Mouse (Mus musculus): Measurements from ENCODE around the gene Acpp.
"Not testable (repeated sequence)": the region's sequence is repeated elsewhere in the genome, so short reads cannot be mapped to it uniquely, and the experiment has no call there.

Gene Acpp

DNA sequence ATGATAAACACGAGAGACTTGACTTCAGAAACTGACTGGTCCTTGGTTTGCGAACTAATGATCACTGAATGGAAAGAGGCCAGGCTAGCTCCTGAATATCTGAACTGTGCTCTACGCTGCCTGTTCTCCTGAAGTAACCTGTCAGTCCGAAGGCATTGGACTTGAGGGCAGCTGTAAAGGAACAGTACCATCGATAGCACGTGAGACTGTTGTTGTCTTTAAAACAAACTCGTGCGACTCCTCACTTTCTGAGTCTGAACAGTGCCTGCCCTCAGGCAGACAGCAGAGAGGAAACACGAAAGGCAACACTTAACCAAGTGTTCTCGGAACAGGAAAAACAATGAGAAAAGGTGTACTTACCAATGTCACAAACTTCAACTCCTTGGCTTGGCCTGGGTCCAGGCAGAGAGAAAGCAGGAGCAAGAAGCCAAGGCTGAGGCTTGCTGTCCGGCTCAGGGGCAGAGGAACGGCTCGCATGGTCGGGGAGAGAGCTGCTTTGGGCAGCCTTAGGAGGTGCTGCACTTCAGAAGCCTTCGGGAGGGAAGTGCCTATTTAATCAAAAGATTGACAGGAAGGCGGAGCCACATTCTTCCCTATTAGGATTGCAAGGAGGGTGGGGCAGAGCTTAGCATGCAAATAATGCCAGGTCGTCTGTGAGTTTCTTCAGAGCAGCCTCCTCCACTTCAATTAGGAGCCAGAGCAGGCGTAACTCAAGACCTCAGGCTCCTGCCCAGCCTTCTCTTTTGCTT is at the start of gene Acpp:
Gene Acpp, minus strand, starts transcription at position 566 of the 749 bp plus-strand sequence.
- peak; percentile 28 for DNase-seq (ENCODE audit: extremely low spot score, low spot score)

- no peak for DNase-seq (ENCODE audit: extremely low spot score, low spot score)
These were observed 45.1 kb upstream of the Acpp start for GRCm38 (mm10) chr9:104382571-104383170.

DNA sequence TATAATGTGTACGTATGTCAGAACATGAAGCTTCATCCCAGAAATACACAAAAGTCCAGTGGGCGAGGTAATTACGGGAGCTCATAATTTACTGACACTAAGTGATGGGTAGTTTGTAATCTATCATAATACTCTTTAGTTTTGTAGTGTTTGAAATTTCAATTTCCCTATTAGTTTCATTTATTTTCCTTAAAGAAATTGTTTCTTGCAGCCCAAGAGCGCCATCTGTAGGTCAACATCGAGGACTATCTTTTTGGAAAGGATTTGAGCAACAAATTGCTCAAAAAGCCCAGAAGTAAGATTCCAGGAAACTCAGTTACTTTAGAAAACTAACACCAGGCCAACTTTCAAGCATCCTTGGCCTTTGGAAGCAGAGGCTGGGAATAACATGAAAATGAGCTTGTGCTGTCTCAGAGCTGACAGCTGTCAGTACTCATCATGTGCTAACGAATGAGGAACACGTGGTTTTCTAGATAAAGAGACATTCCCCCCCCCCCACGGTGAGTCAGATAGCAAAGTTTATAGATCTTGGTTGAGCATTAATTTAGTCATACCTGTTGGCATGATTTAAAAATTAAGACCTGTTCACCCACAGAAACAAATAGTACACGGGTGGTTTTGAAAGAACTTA is 42.1 kb upstream of the Acpp start:
- peak; percentile 15 for DNase-seq (ENCODE audit: extremely low spot score, low spot score)

DNA sequence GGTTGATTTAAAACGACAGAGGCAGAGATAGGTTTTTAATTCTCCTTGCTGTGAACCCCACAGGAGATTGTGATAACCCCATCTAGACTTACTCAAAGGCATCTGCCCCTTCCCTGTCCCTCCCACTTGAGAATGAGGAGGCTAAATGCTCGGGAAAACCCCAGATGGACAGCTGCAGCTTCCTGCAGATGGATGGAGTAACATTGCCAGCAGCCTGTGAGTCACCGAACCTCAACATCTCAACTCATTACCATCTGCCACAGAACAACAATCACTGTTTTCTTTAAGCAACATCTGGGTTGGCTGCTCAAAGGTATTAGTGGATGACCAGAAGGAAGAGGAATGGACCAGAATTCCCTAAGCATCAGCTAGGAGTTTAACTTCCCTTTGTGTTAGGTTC is 38.0 kb upstream of the Acpp start:
- no peak for DNase-seq (ENCODE audit: extremely low spot score, low spot score)

DNA sequence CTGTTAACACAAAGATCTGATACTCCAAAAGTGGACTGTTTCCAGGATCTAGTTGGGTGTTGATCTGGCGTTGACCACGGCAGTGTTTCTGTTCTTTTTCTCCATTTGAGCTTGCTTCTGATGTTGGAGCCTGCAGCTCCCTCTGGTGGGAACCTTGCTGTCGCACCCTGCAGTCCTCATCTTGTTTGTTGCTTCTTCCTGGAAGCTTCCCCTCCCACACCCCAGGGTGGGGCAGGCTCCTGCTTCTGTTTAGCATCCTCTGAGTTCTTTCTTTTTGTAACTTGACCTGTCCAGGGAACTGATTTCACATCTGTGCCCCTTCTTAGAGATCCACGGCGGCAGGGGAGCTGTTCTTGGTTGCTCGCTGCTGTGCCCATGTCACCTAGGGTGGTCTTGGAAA is 35.7 kb upstream of the Acpp start:
- DNase-seq (ENCODE audit: extremely low spot score, low spot score) = peak; percentile 23

DNA sequence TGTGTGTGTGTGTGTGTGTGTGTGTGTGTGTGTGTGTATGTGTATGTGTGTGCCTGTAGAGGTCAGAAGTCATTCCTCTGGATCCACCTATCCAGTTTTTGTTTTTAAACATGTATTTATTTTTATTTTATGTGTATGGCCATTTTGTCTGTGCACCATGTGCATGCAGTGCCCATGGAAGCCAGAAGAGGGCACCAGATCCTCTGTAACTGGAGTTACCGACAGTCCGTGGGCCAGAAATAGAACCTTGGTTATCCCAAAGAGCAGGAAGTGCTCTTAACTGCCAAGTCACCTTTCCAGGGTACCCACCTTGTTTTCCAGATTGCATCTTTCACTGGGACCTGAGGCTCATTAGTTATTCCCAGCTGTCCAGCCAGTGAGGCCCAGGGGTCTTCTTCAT is 29.4 kb upstream of the Acpp start:
- no peak for DNase-seq (ENCODE audit: extremely low spot score, low spot score)

DNA sequence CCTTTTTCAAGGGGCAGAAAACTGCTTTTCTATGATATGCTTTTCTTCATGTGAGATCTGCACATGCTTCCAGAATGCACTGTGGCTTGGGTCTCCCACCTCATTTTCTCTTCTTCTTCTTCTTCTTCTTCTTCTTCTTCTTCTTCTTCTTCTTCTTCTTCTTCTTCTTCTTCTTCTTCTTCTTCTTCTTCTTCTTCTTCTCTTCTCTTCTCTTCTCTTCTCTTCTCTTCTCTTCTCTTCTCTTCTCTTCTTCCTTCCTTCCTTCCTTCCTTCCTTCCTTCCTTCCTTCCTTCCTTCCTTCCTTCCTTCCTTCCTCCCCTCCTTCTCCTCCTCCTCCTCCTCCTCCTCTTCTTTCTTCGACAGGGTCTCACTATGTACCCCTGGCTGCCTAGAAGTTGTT is 24.4 kb upstream of the Acpp start:
- not testable (repeated sequence) for DNase-seq (ENCODE audit: extremely low spot score, low spot score)

DNA sequence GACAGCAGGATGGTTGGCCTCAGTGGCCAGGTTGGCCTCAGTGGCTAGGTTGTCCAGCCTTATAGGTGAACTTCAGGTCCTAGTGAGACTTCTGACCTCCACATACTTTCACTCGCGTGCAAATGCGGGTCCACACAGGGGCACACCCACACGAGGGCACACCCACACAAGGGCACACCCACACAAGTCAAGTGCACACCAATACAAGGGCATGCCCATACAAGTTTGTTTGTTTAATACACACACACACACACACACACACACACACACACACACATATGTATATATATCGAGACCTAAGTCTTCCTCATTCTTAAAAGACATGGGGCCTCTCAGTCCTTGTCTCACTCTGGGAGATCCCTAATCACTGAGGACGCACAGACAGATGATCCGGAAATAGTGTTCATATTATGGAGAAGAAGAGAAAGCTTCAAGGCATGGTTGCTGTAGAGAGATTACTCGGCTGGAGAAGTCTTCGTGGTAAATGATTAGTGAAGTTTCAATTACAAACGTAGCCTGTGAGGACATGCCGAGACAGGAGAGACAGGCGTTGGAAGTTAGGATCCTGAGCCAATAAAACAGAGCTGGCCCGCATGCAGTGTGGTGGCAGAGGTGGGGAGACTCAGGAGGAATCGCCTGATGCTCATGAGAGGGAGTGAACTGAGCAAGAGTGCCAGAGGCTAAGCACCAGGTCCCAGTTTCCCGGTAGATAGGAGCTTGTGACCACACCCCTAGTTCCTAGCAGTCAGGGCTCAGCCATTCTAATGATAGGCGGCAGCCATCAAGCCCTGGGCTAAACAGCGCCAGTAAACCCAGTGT is 23.7 kb upstream of the Acpp start:
- no peak for DNase-seq (ENCODE audit: extremely low spot score, low spot score)

DNA sequence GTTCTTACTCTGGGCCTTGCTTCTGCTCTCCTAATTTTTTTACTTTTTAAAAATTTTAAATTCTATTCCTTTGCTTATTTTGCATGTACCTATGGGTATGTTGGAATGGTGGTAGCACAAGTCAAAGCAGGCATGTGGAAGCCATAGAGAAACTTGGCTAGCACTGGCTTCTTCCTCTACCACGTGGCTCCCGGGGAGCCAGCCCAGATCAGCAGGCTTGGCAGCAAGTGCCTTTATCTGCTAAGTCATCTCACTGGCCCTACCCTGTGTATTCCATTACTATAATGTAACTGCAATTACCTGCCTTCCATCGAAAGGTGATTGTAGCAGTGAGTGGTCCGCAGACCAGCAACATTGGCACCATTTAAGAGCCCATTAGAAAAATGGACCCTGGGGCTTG is 22.8 kb upstream of the Acpp start:
- no peak for DNase-seq (ENCODE audit: extremely low spot score, low spot score)

DNA sequence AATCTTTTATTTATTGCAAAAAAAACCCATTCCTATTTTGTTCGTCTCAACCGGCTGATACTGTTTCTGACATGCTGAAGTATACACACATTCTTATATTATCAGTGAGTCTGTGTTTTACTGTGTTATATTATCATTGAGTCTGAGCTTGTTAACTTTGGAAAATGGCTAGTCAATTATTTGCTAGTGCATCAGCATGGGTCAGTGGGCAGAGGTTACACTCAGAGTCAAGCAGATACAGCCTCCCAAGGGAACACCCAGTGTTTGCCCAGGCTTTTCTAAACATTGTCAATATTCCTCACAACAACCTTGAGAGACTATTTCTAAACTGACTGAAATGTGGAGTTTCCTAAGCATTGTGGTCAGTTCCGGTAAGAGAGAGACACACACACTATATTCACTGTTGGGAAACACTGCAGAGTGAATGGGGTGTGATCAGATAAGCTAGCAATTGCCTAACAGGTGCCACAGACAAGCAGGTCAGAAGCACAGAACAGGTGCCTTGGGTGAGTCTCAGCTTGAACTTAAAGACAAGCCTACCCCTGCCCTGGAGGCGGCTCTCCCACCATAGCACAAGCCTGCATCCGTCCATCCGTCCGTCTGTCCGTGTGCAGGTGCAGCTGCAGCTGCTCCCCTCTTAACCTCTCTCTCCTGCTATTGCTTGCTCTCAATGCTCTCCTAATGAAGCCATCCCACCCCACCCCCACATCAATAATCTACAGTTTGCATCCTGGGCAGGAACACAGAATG is 18.1 kb upstream of the Acpp start:
- no peak for DNase-seq (ENCODE audit: extremely low spot score, low spot score)

- DNase-seq (ENCODE audit: extremely low spot score, low spot score) = no peak
These were observed 6.6 kb upstream of the Acpp start for GRCm38 (mm10) chr9:104344136-104344535.

DNA sequence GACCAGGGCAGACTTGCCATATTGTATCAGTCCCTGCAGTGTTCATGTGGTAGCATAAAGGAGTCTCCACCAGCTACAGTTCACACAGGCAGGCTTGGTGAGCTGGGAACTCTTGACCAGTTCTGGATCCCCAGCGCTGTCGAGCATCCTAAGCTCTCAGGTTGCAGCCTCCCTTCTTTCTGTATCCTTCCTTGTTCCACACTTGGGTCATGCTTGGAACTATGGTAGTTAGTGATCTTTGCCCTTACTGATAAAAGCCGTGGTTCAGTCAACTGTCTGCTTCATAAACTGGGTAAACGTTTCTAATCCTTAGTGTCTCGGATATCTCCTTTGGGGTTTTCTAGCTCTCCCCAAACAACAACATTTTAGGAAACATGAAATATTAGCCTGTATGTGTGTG is 1.9 kb upstream of the Acpp start:
- DNase-seq (ENCODE audit: extremely low spot score, low spot score) = no peak

DNA sequence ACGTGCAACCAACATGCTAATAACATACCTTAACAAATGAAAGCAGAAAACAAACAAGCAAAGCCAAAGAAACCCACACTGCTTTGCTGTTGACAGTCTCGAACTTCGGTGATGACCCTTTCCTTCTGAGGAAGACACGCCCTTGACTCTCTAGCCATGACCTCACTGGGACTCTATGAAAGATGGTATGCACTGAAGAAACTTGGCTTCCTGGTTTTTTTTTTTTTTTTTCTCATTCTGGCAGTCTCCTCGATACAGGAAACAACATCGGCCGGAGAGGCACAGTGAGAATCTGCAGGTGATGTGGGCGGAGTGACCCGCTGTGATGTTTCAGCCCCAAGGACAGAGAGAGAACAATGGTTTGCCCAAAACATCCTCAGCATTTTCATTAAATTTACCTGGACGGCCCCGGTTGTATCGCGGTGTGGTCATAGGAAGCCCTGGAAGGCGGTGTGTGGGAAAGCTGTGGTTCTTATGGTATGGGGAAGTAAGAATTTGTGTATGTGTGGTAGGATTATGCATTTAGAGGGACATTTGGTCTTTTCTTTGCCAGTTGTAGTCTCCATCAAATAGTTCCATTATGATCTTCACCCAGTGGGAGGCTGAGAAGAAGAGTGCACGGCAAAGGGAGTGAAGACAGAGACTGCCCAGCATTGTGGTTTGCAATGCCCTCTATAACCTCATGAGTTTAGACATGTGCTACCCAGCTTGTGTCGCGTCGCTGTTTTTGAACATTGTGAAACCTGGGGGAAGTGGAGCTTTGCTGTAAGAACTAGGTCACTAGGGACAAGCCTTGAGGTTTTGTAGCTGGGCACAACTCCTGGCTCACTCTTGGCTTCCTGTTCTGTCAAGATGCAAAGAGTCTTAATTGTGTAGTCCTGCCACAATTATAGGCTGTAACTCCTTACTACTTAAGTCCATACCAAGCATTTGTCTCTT is 1.2 kb upstream of the Acpp start:
- no peak for DNase-seq (ENCODE audit: extremely low spot score, low spot score)

GRCm38 (mm10) chr9:104331301-104331700 is 6.2 kb downstream of the Acpp start:
- no peak for DNase-seq (ENCODE audit: extremely low spot score, low spot score)

DNA sequence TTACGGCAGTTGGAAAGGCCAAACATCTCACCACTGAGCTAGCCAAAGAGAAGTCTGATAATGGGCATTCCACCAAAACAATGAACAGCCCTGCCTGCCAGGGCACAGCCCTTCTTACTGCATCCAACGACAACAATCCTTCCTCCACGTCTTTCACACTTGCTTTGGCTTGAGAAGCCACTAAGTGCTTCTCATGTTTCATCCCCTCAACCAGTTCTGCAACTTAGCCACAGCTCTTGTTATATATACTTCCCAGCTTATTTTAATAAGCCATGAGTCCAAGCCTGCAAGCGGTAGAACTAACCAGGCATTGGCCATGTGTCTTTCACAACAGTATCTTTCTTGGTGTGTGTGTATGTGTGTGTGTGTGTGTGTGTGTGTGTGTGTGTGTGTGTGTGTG is 8.9 kb downstream of the Acpp start:
- DNase-seq (ENCODE audit: extremely low spot score, low spot score) = no peak

- DNase-seq (ENCODE audit: extremely low spot score, low spot score) = no peak
These were observed 16.0 kb downstream of the Acpp start for GRCm38 (mm10) chr9:104321519-104321918.

DNA sequence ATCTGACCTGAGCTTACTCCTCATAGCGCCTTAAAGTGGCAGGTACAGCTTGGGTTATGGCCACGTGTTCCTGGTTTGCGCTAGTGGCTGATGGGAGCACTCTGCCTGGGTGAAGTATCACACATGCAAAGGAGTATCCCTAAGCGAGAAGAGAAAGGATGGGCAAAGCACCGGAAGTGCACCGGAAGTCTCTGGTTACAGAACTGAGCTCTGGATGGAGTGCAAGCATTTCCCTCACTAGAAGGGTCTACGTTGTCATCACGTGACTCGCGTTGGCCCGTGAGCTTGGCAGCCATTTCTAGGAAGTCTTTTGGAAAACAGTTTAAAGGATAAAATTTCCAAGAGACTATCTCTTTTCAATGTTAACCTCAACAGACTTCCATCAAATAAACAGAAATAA is 21.2 kb downstream of the Acpp start:
- no peak for DNase-seq (ENCODE audit: extremely low spot score, low spot score)

- peak; percentile 48 for DNase-seq (ENCODE audit: extremely low spot score, low spot score)
These were observed 22.0 kb downstream of the Acpp start for GRCm38 (mm10) chr9:104315499-104315898.

- peak; percentile 84 for DNase-seq (ENCODE audit: extremely low spot score, low spot score)
These were observed 30.8 kb downstream of the Acpp start for GRCm38 (mm10) chr9:104306734-104307133.
